Mouse (Mus musculus): ENCODE measurements at regions not wholly inside any gene's neighbourhood (a gene's known extent, or its start where the extent isn't known, plus 50 kb on each side); places are given as distances from the start of the nearest gene placed in this dataset.

- ATAC-seq (replicated peaks; ENCODE audit: low FRiP score, low read depth) = no peak
- H3K4me1 ChIP-seq (replicated peaks; ENCODE audit: insufficient read depth, low read length) = no peaks in the 10 kb centered on the region
- no peak for DNase-seq (ENCODE audit: low spot score)
Observed at GRCm38 (mm10) chr16:7942333-7942732, 482.6 kb downstream of the Tmem114 start.

GRCm38 (mm10) chr16:7937167-7937566 lies 487.8 kb downstream of the Tmem114 start:
- Histone ChIP-seq H3K9ac (ENCODE audit: low read depth, low read length) (no peak overlapping the region), H3K9me3 (replicated peaks; ENCODE audit: low read length) (no peaks in the 10 kb centered on the region), H3K27ac (no peak overlapping the region), H3K4me2 (ENCODE audit: low read length) (no peak overlapping the region), H3K4me1 (replicated peaks; ENCODE audit: insufficient read depth, low read length) (no peaks in the 10 kb centered on the region), H3K27me3 (ENCODE audit: insufficient read depth, low read length) (no peaks in the 10 kb centered on the region), H3K36me3 (ENCODE audit: insufficient read depth, low read length) (no peaks in the 10 kb centered on the region), H3K4me3 (replicated peaks; ENCODE audit: low read depth, low read length) (no peak overlapping the region)
- DNase-seq (ENCODE audit: low spot score) (no peak), ATAC-seq (replicated peaks; ENCODE audit: low FRiP score, low read depth) (no peak)
- TF ChIP-seq CTCF (IDR thresholded peaks at IDR 0.05; ENCODE audit: low read depth) = no peak
- 24% methylated on average over 5 of the region's 5 CpGs for WGBS

More at GRCm38 (mm10) chr16:7942333-7942732, 482.6 kb downstream of the Tmem114 start:
- Histone ChIP-seq H3K4me3 (replicated peaks; ENCODE audit: low read depth, low read length) (no peak overlapping the region), H3K27me3 (ENCODE audit: insufficient read depth, low read length) (no peaks in the 10 kb centered on the region), H3K27ac (no peak overlapping the region), H3K9me3 (replicated peaks; ENCODE audit: low read length) (no peaks in the 10 kb centered on the region), H3K9ac (ENCODE audit: low read depth, low read length) (no peak overlapping the region), H3K36me3 (ENCODE audit: insufficient read depth, low read length) (no peaks in the 10 kb centered on the region), H3K4me2 (ENCODE audit: low read length) (no peak overlapping the region)
- no peak for TF ChIP-seq CTCF (IDR thresholded peaks at IDR 0.05; ENCODE audit: low read depth)
- WGBS = 83% methylated on average over 2 of the region's 2 CpGs

- no peak for ATAC-seq (replicated peaks; ENCODE audit: low FRiP score, low read depth)
- Histone ChIP-seq H3K4me2 (ENCODE audit: low read length) (no peak overlapping the region), H3K9me3 (replicated peaks; ENCODE audit: low read length) (no peaks in the 10 kb centered on the region), H3K36me3 (ENCODE audit: insufficient read depth, low read length) (no peaks in the 10 kb centered on the region), H3K4me3 (replicated peaks; ENCODE audit: low read depth, low read length) (no peak overlapping the region), H3K27ac (no peak overlapping the region), H3K27me3 (ENCODE audit: insufficient read depth, low read length) (no peaks in the 10 kb centered on the region), H3K4me1 (replicated peaks; ENCODE audit: insufficient read depth, low read length) (no peaks in the 10 kb centered on the region), H3K9ac (ENCODE audit: low read depth, low read length) (no peak overlapping the region)
- peak; percentile 58 for TF ChIP-seq CTCF (IDR thresholded peaks at IDR 0.05; ENCODE audit: low read depth)
- 12% methylated on average over 4 of the region's 4 CpGs for WGBS
- DNase-seq (ENCODE audit: low spot score) = peak; percentile 49
Observed at GRCm38 (mm10) chr16:7932322-7932721, 492.6 kb downstream of the Tmem114 start.

- no peaks in the 10 kb centered on the region for H3K4me1 ChIP-seq (replicated peaks; ENCODE audit: insufficient read depth, low read length)
- no peak for DNase-seq (ENCODE audit: low spot score)
Observed at GRCm38 (mm10) chr16:7931676-7932075, 493.3 kb downstream of the Tmem114 start.

DNA sequence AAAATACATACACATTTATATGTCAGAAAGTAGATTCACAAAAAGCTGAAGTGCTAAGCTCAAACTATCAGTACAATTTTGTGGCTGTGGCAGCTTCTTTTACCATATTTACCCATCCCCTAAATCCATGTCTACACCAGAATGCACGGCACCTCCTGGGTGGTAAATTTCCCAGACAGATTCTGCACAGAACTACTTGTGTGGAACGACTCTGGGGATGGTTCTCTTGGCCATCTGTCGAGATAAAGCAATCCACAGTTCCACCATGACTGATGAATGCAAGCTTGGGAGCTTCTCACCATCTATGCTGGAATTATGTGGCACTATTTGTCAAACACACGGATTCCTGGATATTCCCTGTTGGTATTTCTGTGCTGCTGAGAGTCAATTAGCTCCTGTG lies 495.8 kb downstream of the Tmem114 start:
- H3K4me2 ChIP-seq (ENCODE audit: low read length) = no peak overlapping the region
- no peak overlapping the region for H3K27ac ChIP-seq
- no peaks in the 10 kb centered on the region for H3K9me3 ChIP-seq (replicated peaks; ENCODE audit: low read length)
- no peak for ATAC-seq (replicated peaks; ENCODE audit: low FRiP score, low read depth)
- H3K36me3 ChIP-seq (ENCODE audit: insufficient read depth, low read length) = no peaks in the 10 kb centered on the region
- no peak overlapping the region for H3K9ac ChIP-seq (ENCODE audit: low read depth, low read length)
- no peak for TF ChIP-seq CTCF (IDR thresholded peaks at IDR 0.05; ENCODE audit: low read depth)
- WGBS = 45% methylated on average over 4 of the region's 4 CpGs
- no peak overlapping the region for H3K4me3 ChIP-seq (replicated peaks; ENCODE audit: low read depth, low read length)
- DNase-seq (ENCODE audit: low spot score) = no peak
- no peaks in the 10 kb centered on the region for H3K4me1 ChIP-seq (replicated peaks; ENCODE audit: insufficient read depth, low read length)
- H3K27me3 ChIP-seq (ENCODE audit: insufficient read depth, low read length) = no peaks in the 10 kb centered on the region

More at GRCm38 (mm10) chr16:7931676-7932075, 493.3 kb downstream of the Tmem114 start:
- no peak for ATAC-seq (replicated peaks; ENCODE audit: low FRiP score, low read depth)
- H3K4me3 ChIP-seq (replicated peaks; ENCODE audit: low read depth, low read length) = no peak overlapping the region
- 72% methylated on average over 6 of the region's 6 CpGs for WGBS
- H3K9me3 ChIP-seq (replicated peaks; ENCODE audit: low read length) = no peaks in the 10 kb centered on the region
- no peaks in the 10 kb centered on the region for H3K36me3 ChIP-seq (ENCODE audit: insufficient read depth, low read length)
- no peak overlapping the region for H3K27ac ChIP-seq
- no peaks in the 10 kb centered on the region for H3K27me3 ChIP-seq (ENCODE audit: insufficient read depth, low read length)
- no peak overlapping the region for H3K9ac ChIP-seq (ENCODE audit: low read depth, low read length)
- H3K4me2 ChIP-seq (ENCODE audit: low read length) = no peak overlapping the region
- TF ChIP-seq CTCF (IDR thresholded peaks at IDR 0.05; ENCODE audit: low read depth) = no peak

- H3K4me3 ChIP-seq (replicated peaks; ENCODE audit: low read depth, low read length) = no peak overlapping the region
- ATAC-seq (replicated peaks; ENCODE audit: low FRiP score, low read depth) (no peak), DNase-seq (ENCODE audit: low spot score) (peak; percentile 37)
- no peak for TF ChIP-seq CTCF (IDR thresholded peaks at IDR 0.05; ENCODE audit: low read depth)
- no peaks in the 10 kb centered on the region for H3K4me1 ChIP-seq (replicated peaks; ENCODE audit: insufficient read depth, low read length)
- H3K27me3 ChIP-seq (ENCODE audit: insufficient read depth, low read length) = no peaks in the 10 kb centered on the region
- no peak overlapping the region for H3K9ac ChIP-seq (ENCODE audit: low read depth, low read length)
- peak overlapping the region; percentile 2; the same call in 1 of the 2 replicates for H3K4me2 ChIP-seq (ENCODE audit: low read length)
- H3K36me3 ChIP-seq (ENCODE audit: insufficient read depth, low read length) = no peaks in the 10 kb centered on the region
- WGBS = 66% methylated on average over 6 of the region's 6 CpGs
- H3K27ac ChIP-seq = no peak overlapping the region
- no peaks in the 10 kb centered on the region for H3K9me3 ChIP-seq (replicated peaks; ENCODE audit: low read length)
Observed at GRCm38 (mm10) chr16:7928391-7928935, 496.5 kb downstream of the Tmem114 start.

DNA sequence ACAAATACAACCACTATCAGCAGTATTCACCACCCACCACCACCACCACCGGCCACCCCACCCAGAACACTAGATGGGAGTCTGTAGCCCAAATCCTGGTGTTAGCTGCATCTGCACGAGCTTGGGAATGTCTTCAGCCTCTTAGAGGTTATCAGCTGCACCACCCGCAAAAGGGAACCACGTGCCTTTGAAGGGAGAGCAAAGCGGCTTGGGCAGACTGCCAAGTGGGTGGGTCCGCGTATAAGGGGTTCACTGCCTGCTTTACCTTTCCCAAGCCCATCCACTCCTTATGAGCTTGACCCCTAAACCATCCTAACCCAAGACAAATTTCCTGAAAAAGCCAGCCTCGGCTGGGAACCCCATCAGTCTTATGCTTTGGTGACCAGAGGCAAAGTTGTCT lies 497.2 kb downstream of the Tmem114 start:
- WGBS = 47% methylated on average over 8 of the region's 8 CpGs
- ATAC-seq (replicated peaks; ENCODE audit: low FRiP score, low read depth) = no peak

More for the DNA sequence above, 497.2 kb downstream of the Tmem114 start:
- TF ChIP-seq CTCF (IDR thresholded peaks at IDR 0.05; ENCODE audit: low read depth) = no peak
- DNase-seq (ENCODE audit: low spot score) = no peak
- no peak overlapping the region for H3K4me3 ChIP-seq (replicated peaks; ENCODE audit: low read depth, low read length)
- H3K27ac ChIP-seq = no peak overlapping the region
- no peak overlapping the region for H3K9ac ChIP-seq (ENCODE audit: low read depth, low read length)
- H3K4me1 ChIP-seq (replicated peaks; ENCODE audit: insufficient read depth, low read length) = no peaks in the 10 kb centered on the region
- no peaks in the 10 kb centered on the region for H3K27me3 ChIP-seq (ENCODE audit: insufficient read depth, low read length)
- no peaks in the 10 kb centered on the region for H3K36me3 ChIP-seq (ENCODE audit: insufficient read depth, low read length)
- H3K4me2 ChIP-seq (ENCODE audit: low read length) = peak overlapping the region; percentile 2; the same call in 1 of the 2 replicates
- no peaks in the 10 kb centered on the region for H3K9me3 ChIP-seq (replicated peaks; ENCODE audit: low read length)
